Mouse (Mus musculus) neutrophil, adult 5-6 weeks (primary cell): Measurements from ENCODE around the gene Chrm5. TPM values are rescaled to one million over a fixed set of nuclear protein-coding genes. Genes with fewer than 3 reads are reported as not detected.
"Not testable (repeated sequence)": the region's sequence is repeated elsewhere in the genome, so short reads cannot be mapped to it uniquely, and the experiment has no call there.

Experiments used
- ATAC-seq: fragments of 151-379, 151-347 bp; 2 replicates; pipeline ENCODE4 v1.8.0; 2017; ENCODE audit warnings: mild to moderate bottlenecking, moderate TSS enrichment; ENCODE audit not compliant: insufficient number of reproducible peaks, poor library complexity, low FRiP score, severe bottlenecking; ENCODE audit errors: extremely low read depth
- total RNA-seq: library from RNA; stranded (forward); fragments of 200-1000 nt; gene quantifications from 2 replicates; pipeline ENCODE4 v1.2.3, GENCODE M21; 2017

The Chrm5 gene
- total RNA-seq, 1 experiment from 2014 or later, result not detected

GRCm38 (mm10) chr2:112484886-112485285 lies 4.3 kb upstream of the Chrm5 start:
- ATAC-seq, result no peak

GRCm38 (mm10) chr2:112483334-112483651 lies 2.7 kb upstream of the Chrm5 start:
- no peak for ATAC-seq

DNA sequence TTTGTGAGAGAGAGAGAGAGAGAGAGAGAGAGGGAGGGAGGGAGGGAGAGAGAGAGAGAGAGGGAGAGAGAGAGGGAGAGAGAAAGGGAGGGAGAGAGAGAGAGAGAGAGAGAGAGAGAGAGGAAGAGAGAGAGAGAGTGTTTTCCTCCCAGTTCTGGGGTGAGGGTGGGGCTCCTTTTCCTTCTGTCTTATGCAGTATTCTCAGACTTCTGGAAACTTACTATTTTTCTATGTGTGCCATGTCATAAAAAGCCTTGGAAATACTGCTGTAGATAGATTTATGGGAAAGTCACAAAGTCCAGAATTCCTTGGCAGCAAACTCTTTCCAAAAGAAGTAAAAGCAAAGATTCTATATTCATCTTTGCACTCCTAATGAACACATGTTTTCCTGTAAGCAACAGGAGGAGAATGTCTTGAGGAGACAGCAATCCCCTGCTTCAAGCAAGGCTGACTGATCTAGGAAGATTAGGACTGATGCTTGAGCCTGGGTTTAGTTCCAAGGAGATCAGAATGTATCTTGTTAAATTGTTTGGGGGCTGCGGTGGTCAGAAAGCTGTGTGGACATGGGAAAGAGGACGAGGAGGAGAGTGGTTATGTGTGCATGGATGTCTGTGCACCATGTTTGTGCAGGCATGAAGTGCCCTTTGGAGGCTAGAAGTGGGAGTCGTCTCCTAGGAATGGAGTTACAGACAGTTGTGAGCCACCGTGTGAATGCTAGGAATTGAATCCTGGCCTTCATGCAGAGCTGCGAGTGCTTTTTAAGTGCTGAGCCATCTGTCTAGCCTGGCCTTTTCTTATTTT lies 2.2 kb upstream of the Chrm5 start:
- ATAC-seq, result no peak

- 0 out of 2 replicates have a peak, but pooled peaks have one; percentile 36 for ATAC-seq
Observed at GRCm38 (mm10) chr2:112481564-112481963, 995 bp upstream of the Chrm5 start.

DNA sequence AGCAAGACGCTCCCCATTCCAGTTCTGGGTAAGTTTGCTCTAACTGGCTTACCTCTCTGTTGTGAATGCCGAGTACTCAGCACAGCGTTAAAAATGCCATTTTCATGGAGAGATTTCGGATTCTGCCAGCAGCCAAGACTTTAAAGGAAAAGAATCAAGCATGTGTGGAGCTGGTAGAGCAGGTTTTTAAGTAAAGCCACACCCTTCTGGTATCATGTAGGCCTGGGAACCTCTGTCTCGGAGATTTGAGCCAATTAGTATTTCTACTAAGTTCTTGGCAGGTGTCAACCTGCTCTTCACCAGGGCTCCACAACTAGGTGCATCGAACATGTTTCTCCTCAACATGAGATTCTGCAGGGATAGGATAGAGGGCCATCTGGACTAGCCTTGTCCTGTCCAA lies 4.0 kb downstream of the Chrm5 start:
- ATAC-seq, result no peak

DNA sequence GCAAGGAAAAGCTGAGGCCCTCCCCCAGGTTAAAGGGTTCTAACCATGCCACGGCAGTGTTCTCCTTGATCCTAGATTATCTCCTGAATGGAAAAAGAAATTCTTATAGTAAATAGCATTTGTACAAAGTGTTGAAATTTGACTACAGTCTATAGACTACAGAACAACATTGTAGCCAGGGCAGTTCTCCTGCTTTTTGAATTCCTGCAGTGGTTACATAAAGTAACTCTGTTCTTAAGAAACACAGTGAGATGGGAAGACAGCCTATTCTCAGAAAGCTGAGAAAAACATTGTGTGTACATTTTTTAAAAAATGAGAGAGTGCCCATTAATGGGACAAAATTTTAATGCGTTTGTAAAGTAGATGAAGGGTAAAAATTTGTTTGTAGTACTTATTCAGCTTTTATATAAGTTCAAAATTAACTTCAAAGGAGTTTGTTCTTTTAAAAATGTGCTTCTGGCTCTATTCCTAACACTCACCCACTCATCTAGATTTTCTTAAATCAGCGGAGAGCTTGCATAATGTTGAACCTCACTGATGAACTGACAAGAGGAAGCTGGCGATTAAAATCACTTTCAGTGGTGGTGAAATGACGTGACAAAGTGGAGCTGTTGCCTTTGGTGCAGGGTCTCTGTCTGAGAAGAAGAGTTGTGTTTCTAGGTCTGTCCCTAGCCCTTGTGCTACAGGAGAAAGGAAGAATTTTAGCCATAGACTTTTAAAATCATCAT lies 5.4 kb downstream of the Chrm5 start:
- no peak for ATAC-seq

DNA sequence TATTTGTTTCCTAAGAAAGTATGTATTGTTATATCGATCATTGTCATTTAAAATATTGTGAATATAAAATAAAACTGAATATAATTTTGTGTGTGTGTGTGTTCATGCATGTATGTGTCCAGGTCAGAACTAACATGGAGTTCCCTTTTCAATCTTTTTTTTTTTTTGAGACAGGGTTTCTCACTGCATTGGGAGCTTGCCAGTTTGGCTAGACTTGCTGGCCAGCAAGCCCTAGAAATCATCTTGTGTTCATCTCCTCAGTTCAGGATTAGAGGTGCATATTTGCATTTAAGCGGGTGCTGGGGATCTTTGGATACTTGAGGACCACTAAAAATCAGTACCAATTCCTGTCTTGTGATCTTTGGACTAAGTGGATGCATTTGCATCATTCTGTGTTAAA lies 8.5 kb downstream of the Chrm5 start:
- ATAC-seq, result no peak

DNA sequence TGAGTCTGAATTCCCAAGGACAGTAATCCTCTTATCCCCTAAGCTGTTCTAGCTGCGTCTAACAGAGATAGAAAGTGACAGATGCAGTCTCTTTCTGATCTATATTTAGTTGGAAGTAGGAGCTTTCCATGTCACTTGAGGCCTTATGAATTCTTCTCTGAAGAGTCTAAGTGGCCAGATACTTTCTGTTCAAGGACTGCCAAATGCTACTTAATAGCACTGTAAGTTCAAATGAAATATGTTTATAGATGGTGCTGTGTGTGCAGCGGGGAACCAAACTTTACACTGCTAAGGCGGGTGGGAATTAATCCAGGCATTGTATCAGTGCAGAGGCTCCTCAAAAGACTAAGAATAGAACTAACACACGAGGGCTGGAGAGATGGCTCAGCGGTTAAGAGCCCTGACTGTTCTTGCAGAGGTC lies 9.6 kb downstream of the Chrm5 start:
- no peak for ATAC-seq

DNA sequence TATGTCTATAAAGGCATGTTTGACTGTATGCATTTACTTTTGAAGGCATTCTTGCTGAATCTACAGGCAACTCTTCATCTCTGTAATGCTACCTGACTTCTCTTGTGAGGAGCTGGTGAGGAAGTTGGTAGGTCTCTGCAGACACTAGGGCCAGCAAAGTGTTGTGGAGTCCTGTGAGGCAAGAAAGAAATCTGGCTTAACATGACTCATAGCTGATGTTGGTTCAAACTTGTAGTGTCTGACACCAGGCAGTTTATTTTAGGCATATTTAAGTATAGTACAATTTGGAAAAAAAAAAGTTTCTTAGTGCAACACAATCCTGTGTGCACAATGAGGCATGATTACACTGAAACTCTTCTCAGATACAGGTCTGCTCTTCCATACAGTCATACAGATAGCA lies 11.0 kb downstream of the Chrm5 start:
- ATAC-seq, result no peak

DNA sequence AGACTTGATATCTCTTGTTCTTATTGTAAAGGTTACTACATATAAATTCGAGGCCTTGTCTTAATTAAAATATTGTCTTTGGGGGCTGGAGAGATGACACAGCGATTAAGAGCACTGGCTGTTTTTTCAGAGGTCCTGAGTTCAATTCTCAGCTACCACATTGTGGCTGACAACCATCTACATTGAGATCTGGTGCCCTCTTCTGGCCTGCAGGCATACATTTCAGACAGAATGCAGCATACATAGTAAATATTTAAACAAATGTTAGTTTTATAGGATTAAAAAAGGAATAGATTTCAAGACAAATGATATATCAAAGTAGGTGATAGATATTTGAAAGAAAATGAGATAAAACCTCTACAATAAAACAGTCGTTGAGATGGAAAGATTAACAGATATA lies 20.0 kb downstream of the Chrm5 start:
- ATAC-seq, result no peak

- peak; percentile 99 for ATAC-seq
Observed at GRCm38 (mm10) chr2:112454862-112455564, 25.6 kb downstream of the Chrm5 start, which contains the start of gene Emc7. Emc7 (plus strand) TSS chr2:112454997.

DNA sequence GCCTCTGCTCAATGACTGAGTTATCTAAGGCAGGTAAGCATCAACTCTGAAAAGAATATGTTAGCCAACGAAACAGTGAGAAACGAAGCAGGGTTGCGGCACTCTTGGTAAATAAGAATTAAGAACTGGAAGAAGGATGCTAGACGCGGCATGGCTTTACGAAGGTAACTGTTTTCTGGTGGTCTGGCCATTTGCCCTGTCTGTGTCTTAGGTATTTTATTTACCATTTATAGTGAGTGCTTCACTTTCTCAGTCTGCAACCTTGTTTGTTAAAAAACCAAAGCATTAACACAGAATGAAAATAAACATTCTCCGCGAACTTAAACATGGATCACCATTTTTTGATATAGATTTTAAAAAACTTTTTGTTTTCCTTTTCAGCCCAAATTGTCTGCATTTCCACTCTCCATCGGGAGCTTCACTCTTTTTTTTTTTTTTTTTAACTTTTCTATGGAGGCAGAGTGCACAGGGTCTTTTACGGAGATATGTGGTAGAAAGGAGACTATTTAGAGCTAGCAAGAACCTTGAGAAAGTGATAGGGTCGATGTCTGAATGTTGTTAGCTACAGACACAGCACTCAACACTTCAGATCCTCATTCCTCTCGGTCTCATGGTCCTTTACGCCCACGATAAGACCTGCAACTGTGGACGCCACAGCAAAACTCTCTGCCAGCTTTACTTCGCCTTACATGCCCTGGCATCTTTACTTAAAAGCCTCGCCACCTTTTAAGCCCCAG lies 26.3 kb downstream of the Chrm5 start:
- ATAC-seq, result peak; percentile 25; the same call in 1 of the 2 replicates

DNA sequence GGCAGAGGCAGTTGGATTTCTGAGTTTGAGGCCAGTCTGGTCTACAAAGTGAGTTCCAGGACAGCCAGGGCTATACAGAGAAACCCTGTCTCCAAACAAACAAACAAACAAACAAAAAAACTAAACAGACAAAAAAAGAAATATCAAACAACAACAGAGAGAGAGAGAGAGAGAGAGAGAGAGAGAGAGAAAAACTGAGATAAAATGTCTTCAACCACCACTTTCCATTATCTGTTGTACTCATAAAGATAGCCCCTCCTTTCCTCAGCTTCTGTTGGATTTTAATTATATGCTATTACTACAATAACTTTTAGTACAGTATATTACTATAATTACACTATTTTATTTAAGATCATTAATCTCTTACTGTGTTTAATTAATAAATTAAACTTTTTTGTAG lies 28.1 kb downstream of the Chrm5 start:
- not testable (repeated sequence) for ATAC-seq

DNA sequence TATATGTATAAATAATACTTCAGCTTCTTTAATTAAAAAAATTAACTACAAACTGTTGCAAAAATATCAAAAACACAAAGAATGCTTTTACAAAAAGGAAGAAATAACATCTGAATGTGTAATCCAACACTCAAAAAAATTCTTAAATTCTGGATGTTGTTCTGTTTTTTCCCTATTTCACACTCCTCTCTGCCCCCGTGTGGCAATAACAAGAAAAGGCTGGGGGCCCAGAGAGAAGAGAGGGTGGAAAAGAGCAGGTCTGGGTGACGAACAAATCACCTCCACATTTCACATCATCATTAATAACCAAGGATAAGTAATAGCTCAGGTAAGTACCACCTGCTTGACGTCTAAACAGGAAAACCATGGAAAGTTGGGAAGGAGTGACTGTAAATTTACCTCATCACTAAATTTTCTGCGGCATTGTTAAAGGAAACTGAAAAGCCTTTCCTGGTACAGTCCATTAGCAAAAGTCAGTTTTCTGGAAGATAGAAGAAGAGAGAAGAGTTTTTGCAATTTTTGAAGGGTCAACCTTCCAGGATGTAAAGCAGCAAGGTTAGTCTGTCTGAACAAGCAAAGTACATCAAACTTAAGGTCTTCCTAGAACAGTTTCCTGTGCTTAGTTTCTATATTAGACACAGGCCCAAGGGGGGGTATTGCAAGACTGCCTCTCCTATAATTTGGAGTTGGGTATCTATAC lies 30.8 kb downstream of the Chrm5 start:
- ATAC-seq, result no peak

DNA sequence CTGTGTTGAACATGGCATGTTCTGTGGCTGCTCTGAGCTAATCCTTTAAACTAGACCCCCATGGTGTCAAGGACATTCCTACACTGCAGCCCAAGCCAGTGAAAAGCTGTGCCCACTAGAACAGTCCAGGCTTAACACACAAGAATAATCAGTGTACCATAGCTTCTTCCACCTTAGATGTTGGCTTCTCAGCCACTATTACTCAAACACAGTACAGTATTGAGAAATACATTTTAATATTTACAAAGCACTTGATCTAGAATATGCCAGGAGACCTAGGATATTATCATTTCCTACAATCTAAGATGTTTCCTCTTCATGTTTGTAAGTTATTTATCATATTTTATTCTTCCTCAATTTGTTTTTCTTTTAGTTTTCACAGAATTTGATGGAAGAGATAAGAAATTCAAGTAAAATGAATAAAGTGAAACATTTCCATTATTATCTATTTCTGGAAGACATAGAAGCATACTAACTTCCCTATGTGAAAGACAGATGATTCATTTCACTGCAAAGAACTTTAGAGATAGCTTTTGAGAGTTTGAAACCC lies 32.0 kb downstream of the Chrm5 start:
- no peak for ATAC-seq

DNA sequence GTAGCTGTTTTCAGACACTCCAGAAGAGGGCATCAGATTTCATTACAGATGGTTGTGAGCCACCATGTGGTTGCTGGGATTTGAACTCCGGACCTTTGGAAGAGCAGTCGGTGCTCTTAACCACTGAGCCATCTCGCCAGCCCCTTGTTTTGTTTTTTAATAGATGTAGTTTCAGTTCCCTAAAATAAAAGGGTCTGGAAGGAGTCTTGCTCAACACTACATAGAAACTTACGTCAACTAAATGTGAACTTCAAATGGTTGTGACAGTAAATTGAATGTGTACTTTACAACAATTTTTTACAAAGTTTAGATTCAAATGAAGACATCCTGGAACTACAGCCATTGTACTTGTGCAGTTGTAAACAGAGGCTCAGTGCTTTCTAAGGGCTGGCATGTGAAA lies 32.5 kb downstream of the Chrm5 start:
- peak; percentile 64 for ATAC-seq

DNA sequence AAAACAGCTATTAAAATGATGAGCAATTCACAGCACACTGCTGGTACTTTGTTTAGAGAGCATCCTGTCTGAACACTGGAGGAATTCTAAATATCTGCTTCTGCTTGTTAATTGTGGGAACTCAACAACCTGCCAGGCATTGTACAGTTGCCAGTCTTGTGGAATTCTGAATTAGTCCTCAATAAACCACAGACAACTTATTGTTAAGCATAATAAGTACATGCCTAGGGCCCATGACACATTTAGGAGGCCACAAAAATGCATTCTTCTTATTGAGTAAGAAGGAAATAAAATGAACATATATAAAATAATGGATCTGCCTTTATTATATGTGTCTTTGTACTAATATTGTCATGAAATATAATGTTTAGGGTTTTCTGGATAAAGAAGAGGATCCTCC lies 35.1 kb downstream of the Chrm5 start:
- ATAC-seq, result no peak

GRCm38 (mm10) chr2:112443491-112443890 lies 37.1 kb downstream of the Chrm5 start:
- no peak for ATAC-seq
